Mouse (Mus musculus) neural tube, embryonic 12.5 days (tissue): Measurements from ENCODE around the gene Gm21394. TPM values are rescaled to one million over a fixed set of nuclear protein-coding genes. Genes with fewer than 3 reads are reported as not detected.
"Not testable (repeated sequence)": the region's sequence is repeated elsewhere in the genome, so short reads cannot be mapped to it uniquely, and the experiment has no call there.

Source experiments
- ATAC-seq: fragments of 200-750 bp; cut with Nextera tagmentation; 2 replicates; pipeline ENCODE4 v1.8.0; 2017; ENCODE audit warnings: low read depth, mild to moderate bottlenecking, moderate TSS enrichment, moderate library complexity; ENCODE audit not compliant: low FRiP score
- H3K27ac ChIP-seq: fragments of 300-500 bp; sonication (generic); 2 replicates; pipeline ENCODE4 v1.5.1; 2016
- H3K27me3 ChIP-seq: fragments of 300-500 bp; sonication (generic); replicated peaks from 2 replicates; pipeline ENCODE4 v1.6.1; 2016; ENCODE audit warnings: mild to moderate bottlenecking
- H3K36me3 ChIP-seq: fragments of 300-500 bp; sonication (generic); 2 replicates; pipeline ENCODE4 v1.6.1; 2016; ENCODE audit warnings: mild to moderate bottlenecking
- H3K4me1 ChIP-seq: fragments of 300-500 bp; sonication (generic); 2 replicates; pipeline ENCODE4 v1.6.1; 2016
- H3K4me2 ChIP-seq: fragments of 300-500 bp; sonication (generic); replicated peaks from 2 replicates; pipeline ENCODE4 v1.6.1; 2016; ENCODE audit warnings: mild to moderate bottlenecking
- H3K4me3 ChIP-seq: fragments of 300-500 bp; sonication (generic); 2 replicates; pipeline ENCODE4 v1.5.1; 2016
- H3K9ac ChIP-seq: fragments of 300-500 bp; sonication (generic); 2 replicates; pipeline ENCODE4 v1.6.1; 2016; ENCODE audit warnings: mild to moderate bottlenecking
- H3K9me3 ChIP-seq: fragments of 300-500 bp; sonication (generic); 2 replicates; pipeline ENCODE4 v1.6.1; 2016; ENCODE audit warnings: mild to moderate bottlenecking
- WGBS: fragments of 180-500 bp; shearing (Covaris S2); methylation state at CpG from one replicate; pipeline ENCODE4 v1.1.7; 2016; 5-methylcytosine and 5-hydroxymethylcytosine counted together
- polyA plus RNA-seq: library from polyadenylated mRNA; unstranded; fragments of >200 nt; fragmentation: Nextera tagmentation; extraction: Ambion mirVana; gene quantifications from 2 replicates; pipeline ENCODE4 v1.2.1, GENCODE M21; 2016

Gm21394 gene
- polyA plus RNA-seq = not detected in 2 replicates

GRCm38 (mm10) chrY:84564807-84565206, at the start of gene Gm21394:
TSS of gene Gm21394 (minus strand) at chrY:84564907.
- not testable (repeated sequence) for H3K27ac ChIP-seq, H3K27me3 ChIP-seq, H3K4me1 ChIP-seq, H3K9ac ChIP-seq, H3K4me2 ChIP-seq, H3K4me3 ChIP-seq, H3K36me3 ChIP-seq, H3K9me3 ChIP-seq, ATAC-seq
- no CpG with 5 or more reads among the region's 4 CpGs for WGBS

Other genes with a start within 250 kb of the Gm21394 start
- gene Gm21409, start 181.8 kb upstream of the Gm21394 start, polyA plus RNA-seq = not detected in 2 replicates